Mouse (Mus musculus) layer of hippocampus, adult 9-11 months (tissue): Measurements from ENCODE around the gene Vmn1r30.

Source experiments
- DNase-seq: peaks from one replicate; pipeline ENCODE4 v3.0.0; 2022

Vmn1r30 gene

GRCm38 (mm10) chr6:58443285-58443684 lies at the start of gene Vmn1r30:
Vmn1r30 (minus strand) TSS chr6:58443385.
- no peak for DNase-seq

GRCm38 (mm10) chr6:58475230-58475629 lies 32.0 kb upstream of the Vmn1r30 start, which contains the start of gene Vmn1r31:
Vmn1r31 (minus strand) TSS chr6:58475330.
- DNase-seq = no peak
